13 mouse cellular contexts compared by ENCODE assay signal in the genomic region with DNA sequence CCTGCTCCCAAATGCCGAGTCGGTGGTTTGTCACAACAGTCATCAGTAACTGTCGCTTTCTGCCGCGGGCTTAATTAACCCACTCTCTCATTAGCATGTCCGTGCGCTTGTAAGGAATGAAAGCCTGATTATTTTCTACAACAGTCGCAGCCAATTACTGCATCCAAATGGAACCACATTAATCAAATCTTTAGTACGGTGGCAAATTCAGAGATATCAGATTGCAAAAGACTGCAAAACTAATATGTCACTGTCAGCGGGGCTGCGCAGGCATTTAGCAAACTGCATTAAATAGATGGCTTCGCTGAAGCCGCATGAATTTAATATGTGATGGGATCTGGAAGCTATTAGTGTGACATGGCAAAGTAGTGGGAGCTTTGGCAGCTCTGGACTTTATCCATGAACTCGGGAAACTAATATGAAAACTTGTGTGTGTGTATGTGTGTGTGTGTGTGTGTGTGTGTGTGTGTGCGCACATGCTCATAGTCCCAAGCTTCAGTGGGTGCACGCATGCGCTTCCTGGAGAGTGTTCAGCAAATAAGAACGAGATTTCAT.
DNase-seq lines count a peak whose midpoint lies in the region; ATAC-seq lines count a peak whose summit lies in the region.
"Had no signal": no experiment of that assay in that cellular context is flagged by ENCODE, and none has a peak within 500 bp of the region (broad histone marks: within the 10 kb centered on the region; RNA-seq: fewer than 3 reads in every experiment).

No protein-coding gene starts in this region.

- peak; percentile 56 for DNase-seq in forebrain, embryonic 11.5 days (ENCODE audit: low spot score)
- DNase-seq in forebrain, embryonic 10.5 days (ENCODE audit: extremely low spot score, low spot score): no peak
- DNase-seq in embryonic facial prominence, embryonic 10.5 days (ENCODE audit: low spot score): peak; percentile 47
- DNase-seq in neural tube, embryonic 11.5 days (ENCODE audit: low spot score): peak; percentile 49
- DNase-seq in B cell, adult 2 months: no peak
- DNase-seq: adrenal gland, postnatal 14 days; cerebellum, postnatal 25 days; left cerebral cortex, postnatal 4 days; thymus, postnatal 14 days had no signal

- 0 out of 2 replicates have a peak overlapping the region, but pooled peaks have one; percentile 15 for H3K4me2 ChIP-seq in forebrain, embryonic 11.5 days (ENCODE audit: low read depth, low read length, severe bottlenecking)
- no peak overlapping the region for H3K4me2 ChIP-seq in hindbrain, embryonic 13.5 days
- H3K4me2 ChIP-seq in neural tube, embryonic 11.5 days (ENCODE audit: low read depth): no peak overlapping the region

- 0 out of 2 replicates have a peak overlapping the region, but pooled peaks have one; percentile 37 for H3K27ac ChIP-seq in forebrain, embryonic 11.5 days (ENCODE audit: low read depth, low read length)
- no peak overlapping the region for H3K27ac ChIP-seq in forebrain, embryonic 10.5 days
- H3K27ac ChIP-seq in embryonic facial prominence, embryonic 10.5 days (replicated peaks): peak overlapping the region; percentile 31; the same call in 1 of the 2 replicates
- no peak overlapping the region for H3K27ac ChIP-seq in hindbrain, embryonic 13.5 days
- no peak overlapping the region for H3K27ac ChIP-seq in neural tube, embryonic 11.5 days (ENCODE audit: low read depth, low read length)
- H3K27ac ChIP-seq: heart, embryonic 10.5 days had no signal

- H3K27me3 ChIP-seq in forebrain, embryonic 11.5 days (ENCODE audit: control insufficient read depth, insufficient read depth, low read length): no peaks in the 10 kb centered on the region
- peaks cover 17% of the 10 kb centered on the region; the same call in 1 of the 2 replicates for H3K27me3 ChIP-seq in forebrain, embryonic 10.5 days (ENCODE audit: poor library complexity, severe bottlenecking)
- H3K27me3 ChIP-seq in embryonic facial prominence, embryonic 10.5 days (replicated peaks; ENCODE audit: low read depth, poor library complexity, severe bottlenecking): peaks cover 9% of the 10 kb centered on the region; the same call in 1 of the 2 replicates
- H3K27me3 ChIP-seq in hindbrain, embryonic 13.5 days: peaks cover 32% of the 10 kb centered on the region
- no peaks in the 10 kb centered on the region for H3K27me3 ChIP-seq in neural tube, embryonic 11.5 days (ENCODE audit: control insufficient read depth, insufficient read depth, low read length)

- ATAC-seq in forebrain, embryonic 11.5 days (replicated peaks; ENCODE audit: low FRiP score): peak; percentile 80
- peak; percentile 77 for ATAC-seq in hindbrain, embryonic 13.5 days (ENCODE audit: low FRiP score)
- ATAC-seq in neural tube, embryonic 11.5 days (ENCODE audit: insufficient read depth, low FRiP score, low TSS enrichment): no peak
- ATAC-seq in erythroblast, adult 5-6 weeks (replicated peaks; ENCODE audit: low FRiP score, poor library complexity, severe bottlenecking): no peak
- no peak for ATAC-seq in CD4-positive, CD25-positive, alpha-beta regulatory T cell, adult 4 months

- H3K36me3 ChIP-seq in forebrain, embryonic 11.5 days (ENCODE audit: control insufficient read depth, insufficient read depth, low read length): no peaks in the 10 kb centered on the region
- no peaks in the 10 kb centered on the region for H3K36me3 ChIP-seq in forebrain, embryonic 10.5 days (replicated peaks)
- H3K36me3 ChIP-seq in embryonic facial prominence, embryonic 10.5 days (replicated peaks): no peaks in the 10 kb centered on the region
- no peaks in the 10 kb centered on the region for H3K36me3 ChIP-seq in hindbrain, embryonic 13.5 days
- no peaks in the 10 kb centered on the region for H3K36me3 ChIP-seq in neural tube, embryonic 11.5 days (ENCODE audit: control insufficient read depth, insufficient read depth, low read length)
- H3K36me3 ChIP-seq: heart, embryonic 10.5 days had no signal

- no peak overlapping the region for H3K4me3 ChIP-seq in forebrain, embryonic 11.5 days (ENCODE audit: low read depth, low read length)
- no peak overlapping the region for H3K4me3 ChIP-seq in forebrain, embryonic 10.5 days
- peak overlapping the region; percentile 14; the same call in 1 of the 2 replicates for H3K4me3 ChIP-seq in embryonic facial prominence, embryonic 10.5 days
- no peak overlapping the region for H3K4me3 ChIP-seq in hindbrain, embryonic 13.5 days
- H3K4me3 ChIP-seq in neural tube, embryonic 11.5 days (ENCODE audit: low read depth, low read length): no peak overlapping the region
- H3K4me3 ChIP-seq: heart, embryonic 10.5 days had no signal

- peaks cover 5% of the 10 kb centered on the region; the same call in 1 of the 2 replicates for H3K4me1 ChIP-seq in forebrain, embryonic 11.5 days (replicated peaks; ENCODE audit: control insufficient read depth, insufficient read depth, low read length)
- H3K4me1 ChIP-seq in forebrain, embryonic 10.5 days: peaks cover 33% of the 10 kb centered on the region
- H3K4me1 ChIP-seq in embryonic facial prominence, embryonic 10.5 days: peaks cover 57% of the 10 kb centered on the region
- H3K4me1 ChIP-seq in hindbrain, embryonic 13.5 days (replicated peaks): peaks cover 32% of the 10 kb centered on the region
- 0 out of 2 replicates have a peak, but pooled peaks cover 5% of the 10 kb centered on the region for H3K4me1 ChIP-seq in neural tube, embryonic 11.5 days (ENCODE audit: control insufficient read depth, insufficient read depth, low read length)

- H3K9me3 ChIP-seq in forebrain, embryonic 11.5 days (ENCODE audit: control insufficient read depth, low read length): no peaks in the 10 kb centered on the region
- H3K9me3 ChIP-seq in forebrain, embryonic 10.5 days: no peaks in the 10 kb centered on the region
- H3K9me3 ChIP-seq in embryonic facial prominence, embryonic 10.5 days: no peaks in the 10 kb centered on the region
- H3K9me3 ChIP-seq in hindbrain, embryonic 13.5 days: no peaks in the 10 kb centered on the region
- H3K9me3 ChIP-seq in neural tube, embryonic 11.5 days (ENCODE audit: control insufficient read depth, low read length): no peaks in the 10 kb centered on the region
- H3K9me3 ChIP-seq: heart, embryonic 10.5 days had no signal

- no peak overlapping the region for H3K9ac ChIP-seq in forebrain, embryonic 11.5 days (ENCODE audit: low read length)
- H3K9ac ChIP-seq in hindbrain, embryonic 13.5 days: no peak overlapping the region
- no peak overlapping the region for H3K9ac ChIP-seq in neural tube, embryonic 11.5 days (ENCODE audit: low read length)

- 45% methylated on average over 18 of the region's 18 CpGs for WGBS in forebrain, embryonic 11.5 days
- 73% methylated on average over 18 of the region's 18 CpGs for WGBS in forebrain, embryonic 10.5 days
- whole genome bisulfite sequencing in embryonic facial prominence, embryonic 10.5 days: 55% methylated on average over 18 of the region's 18 CpGs
- 30% methylated on average over 18 of the region's 18 CpGs for WGBS in hindbrain, embryonic 13.5 days
- 56% methylated on average over 18 of the region's 18 CpGs for WGBS in neural tube, embryonic 11.5 days

Comparison
In these comparisons a context has a peak if more than half of its experiments do, and no peak if none do; other contexts are left out.
1. DNase-seq: peak in forebrain, embryonic 11.5 days (single experiment), embryonic facial prominence, embryonic 10.5 days (single experiment) and neural tube, embryonic 11.5 days (single experiment); none in forebrain, embryonic 10.5 days (single experiment) and B cell, adult 2 months (0 of 2).
2. H3K27ac ChIP-seq: peak in forebrain, embryonic 11.5 days (single experiment) and embryonic facial prominence, embryonic 10.5 days (single experiment); none in forebrain, embryonic 10.5 days (single experiment), hindbrain, embryonic 13.5 days (single experiment) and neural tube, embryonic 11.5 days (single experiment).
3. ATAC-seq: peak in forebrain, embryonic 11.5 days (single experiment) and hindbrain, embryonic 13.5 days (single experiment); none in neural tube, embryonic 11.5 days (single experiment), erythroblast, adult 5-6 weeks (single experiment) and CD4-positive, CD25-positive, alpha-beta regulatory T cell, adult 4 months (single experiment).